Mouse (Mus musculus): ENCODE results near the gene Npl. TPM values are rescaled to one million over a fixed set of nuclear protein-coding genes. Genes with fewer than 3 reads are reported as not detected.

Gene Npl
- total and polyA plus RNA-seq, 3 experiments, result 0.43 to 2.1 (median 1.5) TPM

- Histone ChIP-seq H3K36me3 (ENCODE audit: control insufficient read depth, insufficient read depth, low read length) (peaks cover 21% of the 10 kb centered on the region), H3K27me3 (ENCODE audit: control insufficient read depth, insufficient read depth, low read length) (no peaks in the 10 kb centered on the region), H3K27ac (no peak overlapping the region), H3K79me2 (replicated peaks; ENCODE audit: control insufficient read depth, insufficient read depth, low read length) (peaks cover 9% of the 10 kb centered on the region), H3K4me3 (no peak overlapping the region; the same call in 1 of the 2 replicates), H3K4me1 (ENCODE audit: control insufficient read depth, insufficient read depth, low read length) (peaks cover 4% of the 10 kb centered on the region), H3K9ac (ENCODE audit: low read depth, low read length) (no peak overlapping the region)
- TF ChIP-seq EP300 (IDR thresholded peaks at IDR 0.05; ENCODE audit: insufficient read depth, low read depth, low read length) (no peak), POLR2A (IDR thresholded peaks at IDR 0.05; ENCODE audit: insufficient read depth, low read depth, low read length) (no peak), CTCF (IDR thresholded peaks at IDR 0.05) (no peak)
- no peak for DNase-seq
- 39% methylated on average over 2 of the region's 2 CpGs for WGBS
- intact Hi-C loops (cut with DNase I), result loop anchor here (5.0 kb wide), 1 partner anchor 257 kb away; the partner anchor contains the start of gene Rgs16
These were observed 64.5 kb downstream of the Npl start for GRCm38 (mm10) chr1:153485201-153485796.

GRCm38 (mm10) chr1:153481025-153481412, 68.8 kb downstream of the Npl start:
- Histone ChIP-seq H3K9ac (ENCODE audit: low read depth, low read length) (no peak overlapping the region), H3K4me1 (ENCODE audit: control insufficient read depth, insufficient read depth, low read length) (peaks cover 3% of the 10 kb centered on the region), H3K4me3 (no peak overlapping the region), H3K27me3 (ENCODE audit: control insufficient read depth, insufficient read depth, low read length) (no peaks in the 10 kb centered on the region), H3K36me3 (ENCODE audit: control insufficient read depth, insufficient read depth, low read length) (peaks cover 42% of the 10 kb centered on the region), H3K79me2 (replicated peaks; ENCODE audit: control insufficient read depth, insufficient read depth, low read length) (peaks cover 2% of the 10 kb centered on the region; the same call in 1 of the 2 replicates), H3K27ac (no peak overlapping the region)
- 53% methylated on average over 1 of the region's 1 CpGs for WGBS
- TF ChIP-seq POLR2A (IDR thresholded peaks at IDR 0.05; ENCODE audit: insufficient read depth, low read depth, low read length) (no peak), EP300 (IDR thresholded peaks at IDR 0.05; ENCODE audit: insufficient read depth, low read depth, low read length) (no peak), CTCF (IDR thresholded peaks at IDR 0.05) (no peak)
- intact Hi-C loops (cut with DNase I), result no loop called here
- no peak for DNase-seq

GRCm38 (mm10) chr1:153480386-153481024, 69.3 kb downstream of the Npl start:
- 56% methylated on average over 1 of the region's 1 CpGs for WGBS
- Histone ChIP-seq H3K27me3 (ENCODE audit: control insufficient read depth, insufficient read depth, low read length) (no peaks in the 10 kb centered on the region), H3K79me2 (replicated peaks; ENCODE audit: control insufficient read depth, insufficient read depth, low read length) (peaks cover 2% of the 10 kb centered on the region; the same call in 1 of the 2 replicates), H3K27ac (no peak overlapping the region), H3K4me1 (ENCODE audit: control insufficient read depth, insufficient read depth, low read length) (peaks cover 3% of the 10 kb centered on the region), H3K4me3 (no peak overlapping the region), H3K9ac (ENCODE audit: low read depth, low read length) (no peak overlapping the region), H3K36me3 (ENCODE audit: control insufficient read depth, insufficient read depth, low read length) (peaks cover 41% of the 10 kb centered on the region)
- TF ChIP-seq POLR2A (IDR thresholded peaks at IDR 0.05; ENCODE audit: insufficient read depth, low read depth, low read length), result no peak
- TF ChIP-seq CTCF (IDR thresholded peaks at IDR 0.05), result peak; percentile 92
- intact Hi-C loops (cut with DNase I), result no loop called here
- DNase-seq, result peak; percentile 42 to 73

- TF ChIP-seq EP300 (IDR thresholded peaks at IDR 0.05; ENCODE audit: insufficient read depth, low read depth, low read length) (no peak), POLR2A (IDR thresholded peaks at IDR 0.05; ENCODE audit: insufficient read depth, low read depth, low read length) (no peak), CTCF (IDR thresholded peaks at IDR 0.05) (no peak)
- 96% methylated on average over 1 of the region's 1 CpGs for WGBS
- H3K9ac ChIP-seq (ENCODE audit: low read depth, low read length), result no peak overlapping the region
- no peaks in the 10 kb centered on the region for H3K27me3 ChIP-seq (ENCODE audit: control insufficient read depth, insufficient read depth, low read length)
- intact Hi-C loops (cut with DNase I), result no loop called here
- H3K4me3 ChIP-seq, result no peak overlapping the region
- H3K79me2 ChIP-seq (replicated peaks; ENCODE audit: control insufficient read depth, insufficient read depth, low read length), result peaks cover 2% of the 10 kb centered on the region; the same call in 1 of the 2 replicates
- no peak for DNase-seq
- H3K4me1 ChIP-seq (ENCODE audit: control insufficient read depth, insufficient read depth, low read length), result peaks cover 1% of the 10 kb centered on the region; the same call in 1 of the 2 replicates
- H3K27ac ChIP-seq, result no peak overlapping the region
- peaks cover 35% of the 10 kb centered on the region for H3K36me3 ChIP-seq (ENCODE audit: control insufficient read depth, insufficient read depth, low read length)
These were observed 70.5 kb downstream of the Npl start for GRCm38 (mm10) chr1:153479296-153479695.

GRCm38 (mm10) chr1:153461796-153462195, 88.0 kb downstream of the Npl start:
- H3K36me3 ChIP-seq (ENCODE audit: control insufficient read depth, insufficient read depth, low read length), result peaks cover 21% of the 10 kb centered on the region

GRCm38 (mm10) chr1:153456137-153456536, 93.7 kb downstream of the Npl start:
- H3K36me3 ChIP-seq (ENCODE audit: control insufficient read depth, insufficient read depth, low read length), result peaks cover 10% of the 10 kb centered on the region
- no peak overlapping the region for H3K4me3 ChIP-seq
- no peaks in the 10 kb centered on the region for H3K27me3 ChIP-seq (ENCODE audit: control insufficient read depth, insufficient read depth, low read length)
- no peak overlapping the region for H3K9ac ChIP-seq (ENCODE audit: low read depth, low read length)
- DNase-seq, result no peak
- no peaks in the 10 kb centered on the region for H3K79me2 ChIP-seq (replicated peaks; ENCODE audit: control insufficient read depth, insufficient read depth, low read length)
- WGBS, result 86% methylated on average over 5 of the region's 5 CpGs
- intact Hi-C loops (cut with DNase I), result no loop called here
- no peak overlapping the region for H3K27ac ChIP-seq
- H3K4me1 ChIP-seq (ENCODE audit: control insufficient read depth, insufficient read depth, low read length), result no peaks in the 10 kb centered on the region
- TF ChIP-seq POLR2A (IDR thresholded peaks at IDR 0.05; ENCODE audit: insufficient read depth, low read depth, low read length) (no peak), CTCF (IDR thresholded peaks at IDR 0.05) (no peak), EP300 (IDR thresholded peaks at IDR 0.05; ENCODE audit: insufficient read depth, low read depth, low read length) (no peak)

More at GRCm38 (mm10) chr1:153461796-153462195, 88.0 kb downstream of the Npl start:
- Histone ChIP-seq H3K4me1 (ENCODE audit: control insufficient read depth, insufficient read depth, low read length) (no peaks in the 10 kb centered on the region), H3K4me3 (no peak overlapping the region), H3K27me3 (ENCODE audit: control insufficient read depth, insufficient read depth, low read length) (no peaks in the 10 kb centered on the region), H3K9ac (ENCODE audit: low read depth, low read length) (no peak overlapping the region), H3K79me2 (replicated peaks; ENCODE audit: control insufficient read depth, insufficient read depth, low read length) (no peaks in the 10 kb centered on the region), H3K27ac (no peak overlapping the region)
- no peak for DNase-seq
- 47% methylated on average over 1 of the region's 1 CpGs for WGBS
- TF ChIP-seq CTCF (IDR thresholded peaks at IDR 0.05) (no peak), EP300 (IDR thresholded peaks at IDR 0.05; ENCODE audit: insufficient read depth, low read depth, low read length) (no peak), POLR2A (IDR thresholded peaks at IDR 0.05; ENCODE audit: insufficient read depth, low read depth, low read length) (no peak)
- intact Hi-C loops (cut with DNase I), result loop anchor here (10.0 kb wide), 1 partner anchor 607 kb away; no protein-coding TSS in a partner anchor
